Mouse (Mus musculus) heart, postnatal 10 days (tissue): ENCODE results near the gene Ago4. TPM values are rescaled to one million over a fixed set of nuclear protein-coding genes. Genes with fewer than 3 reads are reported as not detected.

Experiments
- DNase-seq, 2 experiments: peaks; one replicate each; pipeline ENCODE4 v3.0.0; 2021
- intact Hi-C: fragments of 180-260 bp; cut with DNase I; formaldehyde crosslinking; loops from one replicate; pipeline ENCODE4 v1.15.1; 2025
- microRNA-seq, 2 experiments: library from miRNA; unstranded; fragments of <30 nt; microRNA quantifications; one replicate each; pipeline ENCODE4 v1.2.0; 2022
- total RNA-seq, 2 experiments: library from RNA; stranded (reverse); gene quantifications; 2 replicates each; pipeline ENCODE4 v1.2.3; 2021

Gene Ago4
- total RNA-seq, 2 experiments from 2014 or later: 4.1 to 5.8 TPM

DNA sequence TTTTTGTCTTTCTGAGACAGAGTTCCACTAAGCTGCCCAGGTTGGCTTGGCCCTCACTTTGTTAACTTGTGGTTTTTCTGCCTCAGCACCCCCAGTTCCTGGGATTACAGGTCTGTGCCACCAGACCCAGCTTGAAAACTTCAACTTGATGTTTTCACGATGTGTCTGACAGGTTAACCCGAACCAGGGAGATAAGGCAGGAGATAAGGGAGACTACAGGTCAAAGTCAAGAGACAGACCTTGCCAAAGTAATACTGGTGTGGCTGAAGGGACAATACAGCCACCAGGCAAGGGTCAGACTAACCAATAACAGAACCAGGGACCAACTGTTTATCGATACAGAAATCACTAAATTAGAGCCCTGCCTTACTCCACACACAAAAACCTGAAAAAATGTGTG is 53.0 kb downstream of the Ago4 start:
- intact Hi-C loops: no loop called here
- no peak for DNase-seq

DNA sequence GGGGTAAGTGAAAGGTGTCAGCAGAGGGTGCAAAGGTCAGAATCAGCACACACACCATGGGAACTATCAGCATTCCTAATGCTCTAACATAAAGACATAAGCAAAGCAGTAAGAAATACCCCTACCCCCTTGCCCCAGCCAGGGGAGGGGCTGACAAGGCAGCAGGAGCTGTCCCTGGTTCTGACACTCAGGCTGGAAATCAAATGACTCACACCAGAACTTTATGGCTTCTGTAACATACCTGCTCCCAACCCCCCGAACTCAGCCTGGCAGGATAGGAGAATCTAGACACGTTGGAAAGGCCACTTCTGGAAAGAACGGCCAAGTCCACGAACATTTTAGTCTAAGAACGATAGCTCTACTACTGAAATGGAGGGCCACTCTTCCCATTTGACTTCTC is 60.2 kb downstream of the Ago4 start:
- intact Hi-C loops: no loop called here

GRCm38 (mm10) chr4:126469334-126469733 is 63.9 kb downstream of the Ago4 start:
- DNase-seq: no peak
- intact Hi-C loops: loop anchor here (2.0 kb wide), 1 partner anchor 41 kb away; the partner anchor contains the start of gene Ago3

More for the DNA sequence above, 60.2 kb downstream of the Ago4 start:
- DNase-seq: no peak

GRCm38 (mm10) chr4:126468925-126469324 is 64.3 kb downstream of the Ago4 start:
- no peak for DNase-seq
- intact Hi-C loops: loop anchor here (2.0 kb wide), 1 partner anchor 40 kb away; the partner anchor contains the start of gene Ago3

DNA sequence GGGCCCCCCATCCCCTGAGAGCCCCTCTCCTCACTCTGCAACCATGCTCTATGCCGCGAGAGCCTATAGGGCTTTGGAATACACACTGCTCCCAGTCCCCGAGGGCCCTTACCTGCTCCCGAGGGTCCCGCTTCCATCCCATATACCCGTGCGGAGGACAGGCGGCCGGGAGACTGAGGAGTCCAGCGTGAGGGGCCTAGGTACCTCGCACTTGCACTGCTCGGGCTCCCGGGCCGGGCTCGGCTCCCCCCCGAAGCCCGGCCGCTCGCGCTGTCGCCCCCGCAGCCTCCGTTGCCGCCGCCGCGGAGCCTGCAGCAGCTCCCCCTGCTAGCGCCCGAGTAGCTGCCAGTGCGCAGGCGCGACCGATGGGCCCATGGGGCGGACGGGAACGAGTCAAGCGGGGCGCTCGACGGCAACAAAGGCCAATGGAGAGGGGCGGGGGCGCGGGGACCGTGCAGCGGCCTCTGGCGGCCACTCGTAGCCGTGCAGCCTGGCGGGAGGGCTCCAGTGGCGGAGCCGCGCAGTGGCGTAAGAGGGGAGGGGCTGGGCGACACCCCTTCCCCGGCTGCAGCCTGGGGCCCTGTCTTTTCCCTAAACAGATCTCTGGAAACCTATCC is 64.9 kb downstream of the Ago4 start, which contains the start of gene Ago1:
Ago1 (minus strand) TSS at position 299 of the 617 bp plus-strand sequence.
- intact Hi-C loops: loop anchor here (2.0 kb wide), 1 partner anchor 40 kb away; the partner anchor contains the start of gene Ago3

GRCm38 (mm10) chr4:126467721-126468284 is 65.5 kb downstream of the Ago4 start:
- intact Hi-C loops: loop anchor here (2.0 kb wide), 1 partner anchor 39 kb away; the partner anchor contains the start of gene Ago3
- peak; percentile 53 to 59 for DNase-seq

More for the DNA sequence above, 64.9 kb downstream of the Ago4 start, which contains the start of gene Ago1:
- peak; percentile 96 to 97 for DNase-seq

DNA sequence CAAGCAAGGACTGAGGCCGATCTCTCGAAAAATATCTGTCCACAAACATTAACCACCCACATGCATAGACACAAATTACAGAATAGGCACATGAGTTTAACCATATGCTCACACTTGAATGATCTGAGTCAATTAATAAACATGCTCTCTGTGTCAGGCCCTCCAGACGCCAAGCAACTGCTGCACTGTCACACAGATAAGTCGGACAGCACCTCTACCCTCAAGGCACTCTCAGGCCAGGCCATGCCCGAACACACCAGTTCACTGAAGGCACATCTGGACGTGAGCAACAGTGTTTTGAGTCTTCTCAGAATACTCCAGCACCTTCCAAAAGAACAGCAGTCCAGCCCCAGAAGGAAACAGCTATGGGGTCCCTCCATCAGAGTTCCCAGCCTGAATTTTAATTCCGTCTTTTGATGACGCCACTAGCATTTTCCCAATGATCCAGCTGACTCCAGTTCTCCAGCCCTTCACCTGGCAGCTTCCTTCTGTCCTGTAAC is 67.0 kb downstream of the Ago4 start:
- intact Hi-C loops: no loop called here
- DNase-seq: no peak

DNA sequence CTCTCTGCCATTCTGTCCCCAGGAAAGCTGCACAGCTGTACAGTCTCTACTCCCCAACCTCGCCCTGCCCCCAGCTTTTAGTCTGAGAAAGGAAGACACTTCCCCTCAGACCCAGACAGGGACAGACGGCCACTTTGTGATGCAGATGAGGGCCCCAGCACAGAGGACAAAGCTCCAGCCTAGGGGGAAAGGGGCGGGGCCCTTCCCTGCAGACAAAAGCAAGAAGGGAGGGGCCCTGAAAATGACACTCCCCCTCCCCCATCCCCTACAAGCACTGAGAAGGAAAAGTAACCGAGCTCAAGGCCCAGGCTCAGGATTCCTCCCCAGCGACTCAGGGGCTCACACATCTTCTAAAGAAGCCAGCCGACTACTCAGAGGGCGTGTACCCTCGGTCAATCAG is 67.4 kb downstream of the Ago4 start:
- DNase-seq: peak; percentile 16
- intact Hi-C loops: no loop called here

GRCm38 (mm10) chr4:126464892-126465235 is 68.4 kb downstream of the Ago4 start:
- intact Hi-C loops: no loop called here
- DNase-seq: no peak

DNA sequence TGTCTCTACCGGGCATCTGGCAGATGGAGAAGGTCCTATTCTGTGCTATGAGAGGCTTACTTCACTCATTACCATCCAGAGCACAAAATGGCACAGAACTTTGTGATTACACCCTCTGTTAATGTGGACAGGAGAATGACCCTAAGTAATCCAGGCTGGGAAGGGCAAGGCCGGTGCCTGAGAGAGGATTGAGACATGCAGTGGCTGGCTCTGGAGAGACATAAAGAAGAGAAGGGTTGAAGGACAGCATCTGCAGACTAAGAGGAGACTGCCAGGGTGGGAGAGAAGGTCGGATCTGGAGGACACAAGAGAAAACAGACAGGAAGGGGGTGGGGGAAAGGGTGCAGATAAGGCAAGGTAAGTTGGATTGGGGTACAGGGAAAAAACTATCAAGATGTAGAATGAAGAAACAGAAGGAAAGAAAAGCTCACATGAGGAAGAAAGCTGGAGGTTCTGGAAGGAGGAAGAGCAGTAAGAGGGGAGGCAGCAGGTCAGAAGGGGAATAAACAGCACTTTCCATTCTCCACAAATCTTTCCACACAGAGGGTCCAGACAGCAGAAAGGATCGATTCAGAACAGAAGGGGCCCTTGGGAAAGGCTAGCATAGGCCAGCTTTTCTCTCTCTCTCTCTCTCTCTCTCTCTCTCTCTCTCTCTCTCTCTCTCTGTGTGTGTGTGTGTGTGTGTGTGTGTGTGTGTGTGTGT is 68.9 kb downstream of the Ago4 start:
- no peak for DNase-seq
- intact Hi-C loops: no loop called here

DNA sequence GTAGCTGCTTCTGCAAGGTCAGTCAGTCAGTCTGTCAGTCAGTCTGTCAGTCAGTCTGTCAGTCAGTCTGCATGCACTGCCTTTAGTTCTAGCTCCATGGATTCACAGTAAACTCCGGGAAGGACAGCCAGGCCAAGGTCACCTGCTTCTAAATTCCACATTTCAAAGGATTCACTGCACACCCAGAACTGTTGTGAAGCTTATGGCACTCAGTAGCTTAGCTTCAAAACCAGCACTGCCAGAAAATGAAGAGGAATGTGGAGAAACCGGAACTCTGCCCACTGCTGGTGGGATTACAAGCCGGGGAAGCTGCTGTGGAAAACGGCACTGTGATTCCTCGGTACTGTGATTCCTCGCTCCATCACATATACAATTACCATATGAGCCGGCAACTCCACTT is 77.8 kb downstream of the Ago4 start:
- no peak for DNase-seq
- intact Hi-C loops: no loop called here

DNA sequence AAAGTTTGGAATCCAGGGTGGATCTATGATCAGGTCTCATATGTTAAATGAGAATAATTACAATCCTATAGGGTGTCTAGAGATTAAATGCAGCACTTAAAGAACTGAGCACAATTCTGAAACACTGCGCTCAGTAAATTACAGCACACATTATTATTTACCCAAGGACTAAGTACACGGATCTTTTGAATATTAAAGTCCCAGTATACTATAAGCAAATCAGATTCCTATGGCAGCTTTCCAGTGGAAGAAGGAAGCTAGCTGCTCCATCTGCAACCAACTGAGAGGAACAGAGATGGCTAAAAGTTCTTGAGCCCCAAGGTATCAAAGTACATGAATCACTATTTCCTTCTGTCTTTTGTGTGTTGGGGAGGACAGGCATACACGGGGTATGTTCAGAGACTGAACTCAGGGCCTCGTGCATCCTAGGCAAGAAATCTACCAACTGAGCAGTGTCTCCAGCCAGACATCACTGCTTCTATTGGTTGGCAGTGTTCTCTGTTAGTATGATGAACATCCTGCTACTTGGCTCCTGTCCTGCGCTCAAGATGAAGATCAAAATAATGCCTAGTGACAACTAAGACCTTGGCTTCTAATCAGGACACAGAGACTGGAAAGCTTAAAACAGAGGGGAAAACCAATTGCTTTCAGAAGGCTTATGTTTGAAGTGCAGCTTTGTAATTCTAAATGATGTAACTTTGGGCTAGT is 78.6 kb downstream of the Ago4 start:
- intact Hi-C loops: no loop called here
- DNase-seq: no peak

DNA sequence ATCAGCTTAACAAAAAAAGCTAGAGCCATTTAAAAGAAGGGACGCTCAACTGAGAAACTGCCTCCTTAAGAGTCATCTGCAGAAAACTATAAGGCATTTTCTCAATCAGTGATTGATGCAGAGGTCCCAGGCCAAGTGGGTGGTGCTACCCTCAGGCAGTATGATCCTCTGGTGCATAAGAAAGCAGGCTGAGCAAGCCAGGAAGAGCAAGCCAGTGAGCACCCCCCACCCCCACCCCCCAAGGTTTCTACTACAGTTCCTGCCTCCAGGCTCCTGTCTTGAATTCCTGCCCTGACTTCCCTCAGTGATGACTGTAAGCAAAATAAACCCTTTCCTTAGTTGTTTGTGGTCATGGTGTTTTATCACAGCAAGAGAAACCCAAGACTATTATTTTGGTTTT is 83.0 kb downstream of the Ago4 start:
- intact Hi-C loops: no loop called here
- DNase-seq: no peak

DNA sequence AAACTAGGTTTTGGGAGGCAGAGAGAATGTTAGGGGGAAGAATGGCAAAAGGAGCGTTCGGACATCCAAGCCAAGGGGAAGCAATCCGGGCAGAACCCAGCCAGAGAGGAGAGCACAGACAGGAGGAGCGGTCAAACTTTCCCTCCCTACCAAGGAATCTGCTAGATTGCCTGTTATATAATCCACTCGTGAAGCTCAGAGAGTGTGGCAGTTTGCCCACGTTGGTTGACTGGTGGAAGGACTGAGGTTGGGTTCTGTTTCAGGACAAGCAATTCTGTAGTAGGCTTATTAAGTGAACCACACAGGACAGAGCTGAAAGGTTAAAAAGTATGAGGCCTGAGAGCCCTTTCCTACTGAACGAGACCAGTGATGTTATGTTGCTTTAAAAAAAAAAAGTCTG is 86.1 kb downstream of the Ago4 start:
- DNase-seq: no peak
- intact Hi-C loops: no loop called here

GRCm38 (mm10) chr4:126444528-126444927 is 88.7 kb downstream of the Ago4 start:
- intact Hi-C loops: no loop called here
- DNase-seq: peak; percentile 18 to 22

Small RNAs within 50 kb of the gene (microRNA-seq; reads per million reads assigned to microRNA genes)
- gene Mir7119: 0 to 1.7 reads per million in 2 experiments

Other genes with a start within 250 kb of the Ago4 start
- 1 to 10 TPM; 1.8 to 2.1 TPM for gene Col8a2, start 246.7 kb downstream of the Ago4 start, total RNA-seq
- 10 to 100 TPM; 17.0 to 18.9 TPM for gene Adprhl2, start 211.8 kb downstream of the Ago4 start, total RNA-seq
- under 1 TPM; 0.69 to 0.74 TPM for gene Tekt2, start 207.8 kb downstream of the Ago4 start, total RNA-seq
- 10 to 100 TPM; 13.0 to 14.8 TPM for gene Ago3, start 103.9 kb downstream of the Ago4 start, total RNA-seq
- 10 to 100 TPM; 16.0 to 18.6 TPM for gene Ago1, start 64.9 kb downstream of the Ago4 start, total RNA-seq
- 1 to 10 TPM; 5.9 to 8.2 TPM for gene Clspn, start 23.5 kb upstream of the Ago4 start, total RNA-seq
- gene 5730409E04Rik, start 76.3 kb upstream of the Ago4 start, total RNA-seq: 1 to 10 TPM; 8.7 to 9.1 TPM
- 100 to 1,000 TPM; 148 to 157 TPM for gene Psmb2, start 144.2 kb upstream of the Ago4 start, total RNA-seq
- not detected for gene Tfap2e, start 202.8 kb upstream of the Ago4 start, total RNA-seq
- gene Ncdn, start 220.0 kb upstream of the Ago4 start, total RNA-seq: 10 to 100 TPM; 15.3 to 17.2 TPM
- gene AU040320, start 220.1 kb upstream of the Ago4 start, total RNA-seq: 10 to 100 TPM; 26.2 to 31.6 TPM